Mouse (Mus musculus) CD8-positive naive resting alpha-beta T cell, adult 57 days (primary cell): ENCODE results near the gene Tmem198b. TPM values are rescaled to one million over a fixed set of nuclear protein-coding genes. Genes with fewer than 3 reads are reported as not detected.

Source experiments
- total RNA-seq: library from RNA; stranded (reverse); gene quantifications from one replicate; pipeline ENCODE4 v1.2.4, GENCODE M21; 2023

Gene Tmem198b
- total RNA-seq = 10.0 TPM

DNA sequence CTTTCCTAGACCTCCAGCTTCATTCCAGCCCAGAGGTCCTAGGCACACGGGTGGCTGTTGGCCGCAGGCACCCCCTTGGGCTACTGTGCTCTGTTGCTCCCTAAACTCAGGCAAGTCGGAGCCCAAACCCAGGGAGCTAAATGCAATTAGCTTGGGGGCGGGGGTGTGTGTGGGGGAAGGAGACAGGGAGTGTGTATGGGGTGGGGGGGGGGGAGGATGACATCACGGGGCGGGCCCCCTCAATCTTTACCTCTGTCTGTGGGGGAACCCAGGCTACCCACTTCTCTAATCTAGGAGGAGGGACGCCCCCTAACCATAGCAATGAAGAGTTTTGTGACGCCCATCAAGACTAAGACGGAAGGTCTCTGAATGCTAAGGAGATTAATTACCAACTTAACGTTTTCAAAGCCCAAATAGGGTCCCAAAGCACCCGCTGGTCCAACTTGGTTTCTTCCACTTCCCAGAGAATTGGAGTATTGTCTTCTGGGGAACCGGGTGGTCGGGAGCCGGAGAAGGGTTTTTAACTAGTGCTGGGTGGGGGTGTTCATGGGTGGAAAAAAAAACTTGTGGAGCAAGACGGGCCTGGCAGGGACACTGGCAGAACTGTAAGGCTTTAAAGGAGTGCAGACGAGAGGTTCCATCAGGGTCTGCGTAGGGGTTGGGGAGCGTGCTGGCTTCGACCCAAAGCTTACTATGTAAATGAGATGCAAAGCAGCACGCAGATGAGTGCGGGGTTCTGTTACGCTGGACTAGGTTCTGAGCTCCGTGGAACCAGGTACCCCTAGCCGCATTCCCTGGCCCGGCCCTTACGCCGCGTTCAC is at the start of gene Tmem198b:
TSS of gene Tmem198b (minus strand) at position 100 of the 821 bp plus-strand sequence.

DNA sequence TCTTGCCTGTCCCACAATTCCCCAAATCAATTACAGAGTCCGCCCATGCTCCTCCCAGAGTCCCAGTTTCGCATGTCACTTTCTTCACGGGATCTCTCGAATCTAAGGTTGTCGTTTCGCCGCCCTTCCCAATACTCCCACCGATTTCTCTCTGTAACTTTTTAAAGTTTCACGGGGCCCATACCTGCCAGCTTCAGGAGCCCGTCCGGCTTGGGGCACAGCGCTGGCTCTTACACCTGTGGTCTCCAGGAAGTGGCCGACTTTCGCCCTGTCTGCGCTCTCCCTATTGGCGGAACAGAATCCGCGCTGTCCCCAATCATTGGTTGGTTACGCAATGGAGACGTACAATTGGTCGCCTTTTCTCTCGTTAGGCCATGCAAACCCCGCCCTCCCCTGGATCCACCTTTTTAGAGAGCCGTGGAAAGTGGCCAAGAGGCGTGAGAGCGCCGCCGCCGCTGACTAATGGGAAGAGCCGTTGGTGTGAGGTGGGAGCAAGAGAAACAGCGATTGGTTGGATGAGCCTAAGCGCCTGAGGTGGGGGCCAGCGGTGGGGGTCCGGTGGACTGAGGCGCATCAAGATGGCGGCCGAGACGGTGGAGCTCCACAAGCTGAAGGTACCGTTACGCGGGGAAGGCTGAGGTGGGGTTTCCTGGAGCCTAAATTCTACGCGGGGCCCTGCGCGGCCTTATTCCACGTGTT is 17.3 kb upstream of the Tmem198b start, which contains the start of gene Ormdl2:
TSS of gene Ormdl2 (minus strand) at position 288 of the 699 bp plus-strand sequence.

DNA sequence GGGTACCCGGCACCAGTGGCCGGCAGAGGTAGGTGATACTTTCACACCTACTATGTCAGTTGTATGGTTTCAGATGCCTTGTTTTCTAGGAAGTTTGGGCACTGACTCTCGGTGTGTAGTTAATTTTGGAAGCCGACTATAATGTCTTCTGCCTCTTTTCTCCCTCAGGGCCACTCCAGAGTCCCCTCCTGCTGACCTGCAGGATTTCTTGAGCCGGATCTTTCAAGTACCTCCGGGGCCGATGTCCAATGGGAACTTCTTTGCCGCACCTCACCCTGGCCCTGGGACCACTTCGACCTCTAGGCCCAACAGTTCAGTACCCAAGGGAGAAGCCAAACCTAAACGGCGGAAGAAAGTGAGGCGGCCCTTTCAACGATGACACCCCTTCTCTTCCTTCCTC is 12.9 kb upstream of the Tmem198b start, which contains the start of gene Sarnp:
TSS of gene Sarnp (plus strand) at position 301 of the 400 bp plus-strand sequence.

DNA sequence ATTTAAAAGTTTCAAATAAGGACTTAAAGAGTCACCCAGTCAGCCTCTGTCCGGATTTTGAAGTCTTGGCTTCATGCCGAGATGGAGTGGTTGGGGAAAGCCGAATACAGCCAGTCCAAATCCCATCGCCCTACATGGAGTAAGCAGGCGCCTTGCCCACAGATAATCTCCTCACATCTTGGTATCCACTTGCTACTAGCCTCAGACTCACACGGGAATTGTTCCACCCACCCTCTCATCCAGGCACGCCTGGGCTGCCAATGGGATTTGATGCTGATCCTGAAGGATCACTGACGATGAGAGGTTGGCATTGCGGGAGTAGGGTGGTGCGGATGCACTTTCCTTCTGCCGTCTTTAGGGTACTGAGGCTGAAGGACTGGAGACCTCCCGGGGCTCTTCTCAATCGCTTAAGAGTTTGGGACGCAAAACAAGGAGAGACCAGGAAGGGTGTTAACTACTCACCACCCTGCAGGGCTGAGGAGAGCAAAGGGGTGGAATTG is 349 bp downstream of the Tmem198b start, which contains the start of gene Dnajc14:
TSS of gene Dnajc14 (plus strand) at position 292 of the 500 bp plus-strand sequence.

DNA sequence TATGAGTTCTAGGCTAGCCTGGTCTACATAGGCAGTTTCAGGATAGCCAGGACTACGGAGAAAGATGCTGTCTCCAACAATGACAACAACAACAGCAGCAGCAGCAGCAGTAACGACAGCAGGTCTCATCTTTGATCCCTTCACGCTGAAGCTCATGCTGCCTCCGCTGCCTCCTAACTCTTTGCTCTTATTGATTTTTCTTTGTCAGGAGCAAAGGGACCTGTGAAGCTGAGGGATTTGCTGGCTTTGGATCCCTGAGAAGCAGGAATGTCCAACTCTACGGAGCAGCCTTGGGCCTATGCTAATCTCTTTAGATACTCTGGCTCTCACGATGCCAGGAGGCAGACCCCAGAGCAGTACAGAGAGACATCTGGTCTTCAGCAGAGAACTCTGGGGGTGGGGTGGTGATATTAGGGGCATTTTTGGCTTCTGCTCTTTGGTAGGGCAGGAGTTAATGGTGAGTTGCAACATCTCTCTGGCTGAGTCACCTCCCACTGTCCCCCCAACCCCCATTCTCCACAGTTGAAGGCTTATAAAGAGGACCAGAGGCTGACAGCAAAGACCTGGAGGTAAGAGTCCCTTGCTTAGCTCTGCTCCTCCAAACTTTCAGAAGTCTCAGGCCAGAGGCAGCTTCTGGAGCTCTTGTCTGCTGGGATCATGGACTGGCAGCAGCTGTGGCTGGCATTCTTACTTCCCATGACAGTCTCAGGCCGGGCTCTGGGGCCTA is 13.6 kb downstream of the Tmem198b start, which contains the start of gene Mmp19:
TSS of gene Mmp19 (plus strand) at position 513 of the 727 bp plus-strand sequence.

Other genes with a start within 250 kb of the Tmem198b start
- gene Pa2g4, start 238.4 kb downstream of the Tmem198b start, total RNA-seq = 73.7 TPM
- gene Erbb3, start 214.7 kb downstream of the Tmem198b start, total RNA-seq = 0.80 TPM
- gene Rps26, start 177.6 kb downstream of the Tmem198b start, total RNA-seq = 1,628 TPM
- gene Ikzf4, start 158.4 kb downstream of the Tmem198b start, total RNA-seq = 2.2 TPM
- gene Suox, start 130.3 kb downstream of the Tmem198b start, total RNA-seq = 10.3 TPM
- 32.0 TPM for gene Rab5b, start 108.1 kb downstream of the Tmem198b start, total RNA-seq
- gene Pmel, start 100.2 kb downstream of the Tmem198b start, total RNA-seq = not detected
- 21.7 TPM for gene Cdk2, start 99.3 kb downstream of the Tmem198b start, total RNA-seq
- gene Dgka, start 59.5 kb downstream of the Tmem198b start, total RNA-seq = 775 TPM
- gene Pym1, start 56.5 kb downstream of the Tmem198b start, total RNA-seq = 81.7 TPM
- gene Mmp19, start 13.5 kb downstream of the Tmem198b start, total RNA-seq = 0.24 TPM
- gene Dnajc14, start 308 bp downstream of the Tmem198b start, total RNA-seq = 56.7 TPM
- 61.5 TPM for gene Sarnp, start 13.0 kb upstream of the Tmem198b start, total RNA-seq
- gene Ormdl2, start 17.3 kb upstream of the Tmem198b start, total RNA-seq = 23.2 TPM
- 6.6 TPM for gene Gdf11, start 87.3 kb upstream of the Tmem198b start, total RNA-seq
- gene Cd63, start 96.6 kb upstream of the Tmem198b start, total RNA-seq = 0.52 TPM
- gene Rdh5, start 118.5 kb upstream of the Tmem198b start, total RNA-seq = 7.5 TPM
- 54.5 TPM for gene Bloc1s1, start 119.7 kb upstream of the Tmem198b start, total RNA-seq
- gene Itga7, start 129.4 kb upstream of the Tmem198b start, total RNA-seq = 3.3 TPM
- not detected for gene Mettl7b, start 156.6 kb upstream of the Tmem198b start, total RNA-seq
- 4.0 TPM for gene Olfr9, start 185.1 kb upstream of the Tmem198b start, total RNA-seq
- 1.0 TPM for gene Olfr763, start 206.4 kb upstream of the Tmem198b start, total RNA-seq
- gene Olfr764-ps1, start 235.5 kb upstream of the Tmem198b start, total RNA-seq = not detected
- not detected for gene Olfr765, start 245.6 kb upstream of the Tmem198b start, total RNA-seq